Mouse (Mus musculus) erythroblast, embryonic 14.5 days (primary cell): ENCODE results near the gene Lsm12.

Experiments
- GATA1 ChIP-seq: IDR thresholded peaks from 2 replicates; pipeline ENCODE4 v1.6.1; 2012; ENCODE audit warnings: low read length, inconsistent platforms, mixed read lengths
- TAL1 ChIP-seq: IDR thresholded peaks from 3 replicates; pipeline ENCODE4 v1.6.1; 2012; ENCODE audit warnings: low read length, inconsistent platforms, mixed read lengths

DNA sequence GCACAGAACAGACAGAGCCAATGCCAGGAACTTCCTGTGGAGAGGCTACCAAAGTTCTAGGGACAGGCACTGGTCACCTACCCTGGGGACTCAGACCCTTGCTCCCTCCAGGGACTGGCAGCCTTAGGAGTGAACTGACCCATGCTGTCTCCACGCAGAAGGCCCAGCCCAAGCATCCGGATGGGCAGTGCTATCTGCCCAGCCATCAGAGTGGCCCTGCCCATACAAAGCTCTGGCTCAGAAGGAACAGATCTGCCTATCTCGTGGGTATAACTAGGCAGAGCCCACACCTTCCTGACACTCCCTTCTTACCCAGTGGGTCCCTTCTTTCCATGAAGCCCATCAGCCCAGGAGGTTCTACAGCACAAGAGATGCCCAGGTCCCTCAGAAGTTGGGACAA, 25.1 kb upstream of the Lsm12 start:
- TF ChIP-seq TAL1 = no peak
- TF ChIP-seq GATA1 = no peak
